Mouse (Mus musculus) adrenal gland, postnatal 36 days (tissue): ENCODE data around the gene Qsox2. TPM values are rescaled to one million over a fixed set of nuclear protein-coding genes. Genes with fewer than 3 reads are reported as not detected.

Experiments
- DNase-seq, 2 experiments: peaks; one replicate each; pipeline ENCODE4 v3.0.0; 2021; ENCODE audit warnings: mixed read lengths in 1 of 2
- long read RNA-seq, 2 experiments: library from polyadenylated mRNA; stranded (forward); transcript quantifications; one replicate each; pipeline ENCODE4 v2.0.0; 2021; ENCODE audit warnings: borderline sequencing depth in 2 of 2
- total RNA-seq, 2 experiments: library from RNA; stranded (reverse); gene quantifications; 2 replicates each; pipeline ENCODE4 v1.2.3; 2021

Gene Qsox2
- total RNA-seq, result 10 to 100 TPM; 20.5 to 21.0 TPM
- long read RNA-seq, experiment 1, transcript Qsox2-201 (13 exons, 2,559 nt), result major isoform, 5 of 19 reads
- long read RNA-seq, experiment 1, partial matches to known transcripts, result 9 of 19 reads
- long read RNA-seq, experiment 1, other reads (novel, unspliced or antisense), result 5 of 19 reads
- long read RNA-seq, experiment 2, partial matches to known transcripts, result 10 of 13 reads
- long read RNA-seq, experiment 2, other reads (novel, unspliced or antisense), result 1 of 13 reads

DNA sequence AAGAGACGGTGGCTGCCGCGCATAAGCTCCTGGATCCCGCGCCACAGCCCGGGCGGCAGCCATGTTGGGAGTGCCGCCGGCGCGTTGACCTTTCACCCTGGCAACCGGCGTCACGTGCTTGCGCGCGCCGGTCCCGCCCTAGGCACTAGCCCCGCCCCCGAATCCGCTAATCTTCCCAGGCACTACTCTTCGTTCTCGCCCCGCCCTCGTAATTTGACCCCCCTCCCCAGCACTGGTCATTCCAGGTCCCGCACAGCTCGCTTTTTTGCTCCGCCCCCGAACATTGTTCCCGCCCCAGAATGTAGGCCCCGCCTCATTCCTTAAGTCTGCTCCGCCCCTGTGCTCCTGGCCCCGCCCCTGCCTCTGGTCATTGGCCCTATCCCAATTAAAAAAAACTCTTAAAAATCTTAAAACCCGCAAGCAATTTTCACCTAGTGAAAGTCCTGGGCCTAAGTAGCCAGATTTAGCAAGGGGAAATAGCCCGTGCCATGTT lies at the start of gene Qsox2:
Gene Qsox2, minus strand, starts transcription at position 236 of the 493 bp plus-strand sequence.
- DNase-seq, result peak; percentile 94 to 97

DNA sequence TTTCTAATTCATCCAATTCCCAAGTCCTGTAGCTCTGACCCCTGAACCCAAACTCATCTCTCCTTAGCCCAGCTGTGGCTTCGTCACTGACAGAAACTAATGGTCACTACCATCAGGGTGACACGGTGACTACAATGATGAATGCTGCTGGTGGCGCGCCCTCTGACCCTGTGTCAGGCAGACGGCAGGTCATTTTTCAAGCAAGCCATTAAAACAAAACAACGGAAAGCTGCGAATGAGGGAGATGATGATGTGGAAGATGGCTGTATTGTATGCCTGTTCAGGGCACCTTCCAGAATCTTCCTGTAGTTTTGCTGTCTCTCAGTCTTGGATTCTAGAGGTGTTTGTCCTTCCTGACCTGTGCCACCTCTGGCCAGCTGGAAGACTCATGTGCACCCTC lies 49.1 kb upstream of the Qsox2 start:
- DNase-seq, result no peak

DNA sequence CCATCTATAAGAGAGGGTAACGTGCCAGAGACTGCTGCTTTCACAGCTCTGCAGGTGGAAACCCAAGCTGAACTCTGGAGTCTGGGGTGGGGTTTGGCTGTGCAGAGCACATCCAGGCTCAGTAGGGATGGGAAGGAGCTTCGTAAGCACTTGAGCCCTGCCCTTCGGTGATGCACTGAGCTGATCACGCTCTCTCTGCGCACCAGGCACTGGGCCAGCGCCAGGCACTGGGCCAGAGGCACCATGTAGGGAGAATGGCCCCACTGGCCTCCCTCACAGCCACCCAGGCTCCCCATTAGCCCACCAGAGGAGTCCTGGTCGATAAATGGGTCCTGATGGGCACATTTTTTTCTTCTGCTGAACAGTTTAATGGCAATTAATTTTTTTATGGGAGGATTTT lies 48.5 kb upstream of the Qsox2 start:
- DNase-seq, result peak in 1 of 2 experiments; percentile 50

DNA sequence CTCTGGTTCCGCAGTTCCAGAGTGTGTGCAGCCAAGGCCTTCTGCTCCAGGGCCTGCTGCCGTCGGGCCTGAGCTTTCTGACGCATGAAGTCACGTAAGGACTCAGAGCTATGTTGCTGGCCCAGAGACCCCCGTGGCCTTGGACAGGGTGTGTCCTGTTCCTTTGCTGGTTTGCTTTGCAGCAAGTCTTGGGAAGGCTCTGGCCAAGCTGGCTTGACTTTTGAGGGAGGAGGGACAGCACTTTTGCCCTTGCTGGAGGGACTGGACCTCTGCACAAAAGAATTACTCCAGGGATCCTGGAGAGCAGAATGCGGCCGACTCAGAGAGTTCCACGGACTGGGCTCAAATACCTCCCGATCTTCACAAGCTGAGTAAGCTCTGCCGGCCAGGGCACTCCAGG lies 43.3 kb upstream of the Qsox2 start:
- DNase-seq, result peak in 1 of 2 experiments; percentile 20

DNA sequence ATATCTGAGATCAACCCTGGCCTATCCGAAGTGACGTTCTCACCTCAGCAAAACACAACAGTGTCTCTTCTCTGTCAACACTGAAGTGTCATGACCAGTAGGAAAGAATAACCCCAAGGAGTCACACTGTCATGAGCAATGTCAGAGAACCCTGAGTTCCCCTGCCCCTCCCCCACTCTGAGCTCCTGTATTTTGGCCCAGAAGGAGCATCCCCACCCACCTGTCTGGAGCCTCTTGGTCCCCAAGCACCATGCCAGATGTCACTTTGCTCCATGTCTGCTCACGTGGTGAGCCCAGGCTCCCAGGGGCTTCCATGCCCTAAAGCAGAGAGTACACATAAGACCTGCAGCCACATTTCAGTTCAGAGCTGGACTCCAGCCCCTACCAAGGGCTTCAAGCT lies 42.4 kb upstream of the Qsox2 start:
- DNase-seq, result no peak

DNA sequence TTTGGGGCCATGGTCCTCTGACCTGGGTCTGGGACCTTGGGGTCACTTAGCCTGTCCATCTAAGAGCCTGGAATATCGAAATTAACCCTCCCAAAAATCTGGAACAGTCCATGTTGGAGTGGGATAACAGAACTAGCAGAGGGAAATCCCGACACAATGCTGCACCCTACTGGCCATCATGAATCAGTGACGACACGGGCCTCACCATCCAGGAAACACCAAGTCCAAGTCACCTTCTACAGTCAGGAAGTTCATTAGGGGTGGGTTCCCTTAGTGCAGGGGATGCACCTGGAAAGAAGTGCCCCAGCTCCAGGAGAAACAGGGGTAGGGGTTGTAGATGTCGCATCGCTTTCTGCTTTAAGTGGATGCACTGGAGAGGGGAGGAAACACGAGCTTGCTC lies 36.3 kb upstream of the Qsox2 start:
- peak; percentile 62 to 73 for DNase-seq

DNA sequence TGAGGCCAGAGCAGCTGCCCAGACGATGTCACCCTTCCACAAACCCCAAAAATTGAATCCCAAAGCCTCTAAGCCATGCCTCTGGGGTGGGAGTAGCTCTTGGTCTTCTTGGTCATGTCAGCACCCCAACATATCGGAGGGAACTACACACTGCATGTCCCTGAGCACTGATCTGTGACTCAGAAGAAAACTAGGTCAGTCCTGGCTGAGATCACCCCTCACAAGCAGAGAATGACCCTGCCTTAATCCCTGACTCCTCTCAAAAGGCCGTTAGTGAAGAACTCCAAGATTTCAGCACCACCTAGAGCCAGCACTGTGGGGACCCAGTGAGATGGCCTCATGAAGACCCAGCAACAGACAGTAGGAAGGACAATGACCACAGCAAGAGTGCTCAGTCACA lies 30.9 kb upstream of the Qsox2 start:
- DNase-seq, result peak; percentile 56 to 57

DNA sequence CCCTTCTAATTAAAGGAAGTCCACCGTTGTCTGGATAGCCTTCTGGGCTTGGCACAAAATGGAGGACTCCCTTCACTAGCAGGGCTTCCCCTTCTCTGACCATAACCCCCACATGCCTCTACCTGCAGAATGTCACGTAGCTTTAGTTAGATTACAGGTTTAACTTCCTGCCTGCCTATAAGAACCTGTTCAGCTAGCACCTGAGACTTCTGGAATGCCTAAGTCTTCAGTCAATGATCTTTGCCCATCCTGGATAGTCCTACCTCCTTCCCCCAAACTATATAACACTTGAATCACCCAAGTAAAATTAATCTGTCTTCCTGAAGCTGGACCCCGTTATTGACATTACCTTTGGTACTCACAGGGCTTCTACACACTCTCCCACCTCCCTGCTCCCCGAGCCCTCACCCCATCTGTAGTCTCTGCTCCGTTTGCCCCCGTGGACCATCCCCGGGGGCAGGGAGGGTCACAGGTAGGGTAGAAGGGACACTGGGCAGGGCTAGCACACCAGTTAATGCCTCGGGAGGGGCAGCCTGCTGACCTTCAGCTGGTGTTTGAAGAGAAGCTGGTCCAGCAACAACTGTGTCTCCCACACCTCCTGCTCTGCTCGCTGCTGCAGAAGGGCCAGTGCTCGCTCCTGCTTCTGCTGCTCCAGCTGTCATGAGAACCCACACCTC lies 28.9 kb upstream of the Qsox2 start:
- DNase-seq, result no peak

DNA sequence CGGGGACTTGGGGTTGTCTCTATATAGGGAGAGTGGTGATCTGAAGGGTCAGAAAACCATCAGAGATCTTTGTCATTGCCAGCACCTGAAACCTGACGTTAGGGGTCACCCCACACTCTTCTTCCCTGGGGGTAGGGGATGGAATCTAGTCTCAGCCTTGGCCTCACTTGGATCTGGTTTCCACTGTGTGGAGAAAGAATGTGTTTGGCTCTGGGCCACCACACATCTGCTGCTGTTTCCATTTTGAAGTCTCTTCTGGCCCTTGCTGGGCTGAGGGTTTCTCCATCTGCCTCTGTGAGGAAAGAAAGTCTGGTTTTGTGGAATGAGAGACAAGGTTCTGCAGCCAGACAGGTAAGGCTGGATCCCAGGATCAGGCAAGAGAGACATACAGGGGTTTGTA lies 27.8 kb upstream of the Qsox2 start:
- DNase-seq, result peak in 1 of 2 experiments; percentile 12

DNA sequence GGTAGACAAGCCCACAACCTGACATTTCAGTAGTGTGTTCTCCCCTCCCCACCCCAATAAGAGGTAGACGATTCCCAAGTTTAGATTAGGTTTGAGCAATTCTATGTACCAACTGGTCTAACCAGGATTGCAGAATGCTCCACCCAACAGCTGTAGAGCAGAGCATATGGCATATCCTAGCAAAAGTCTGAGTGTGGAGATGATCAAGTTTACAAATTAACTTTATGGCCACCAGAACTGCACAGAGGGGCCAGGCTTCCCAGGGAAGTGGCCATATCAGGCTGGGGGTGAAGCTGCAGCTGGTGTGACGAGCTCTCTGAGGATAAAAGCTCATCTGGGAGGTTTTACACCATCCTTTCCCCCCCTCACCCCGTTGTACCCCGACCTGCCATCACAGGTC lies 27.3 kb upstream of the Qsox2 start:
- no peak for DNase-seq

DNA sequence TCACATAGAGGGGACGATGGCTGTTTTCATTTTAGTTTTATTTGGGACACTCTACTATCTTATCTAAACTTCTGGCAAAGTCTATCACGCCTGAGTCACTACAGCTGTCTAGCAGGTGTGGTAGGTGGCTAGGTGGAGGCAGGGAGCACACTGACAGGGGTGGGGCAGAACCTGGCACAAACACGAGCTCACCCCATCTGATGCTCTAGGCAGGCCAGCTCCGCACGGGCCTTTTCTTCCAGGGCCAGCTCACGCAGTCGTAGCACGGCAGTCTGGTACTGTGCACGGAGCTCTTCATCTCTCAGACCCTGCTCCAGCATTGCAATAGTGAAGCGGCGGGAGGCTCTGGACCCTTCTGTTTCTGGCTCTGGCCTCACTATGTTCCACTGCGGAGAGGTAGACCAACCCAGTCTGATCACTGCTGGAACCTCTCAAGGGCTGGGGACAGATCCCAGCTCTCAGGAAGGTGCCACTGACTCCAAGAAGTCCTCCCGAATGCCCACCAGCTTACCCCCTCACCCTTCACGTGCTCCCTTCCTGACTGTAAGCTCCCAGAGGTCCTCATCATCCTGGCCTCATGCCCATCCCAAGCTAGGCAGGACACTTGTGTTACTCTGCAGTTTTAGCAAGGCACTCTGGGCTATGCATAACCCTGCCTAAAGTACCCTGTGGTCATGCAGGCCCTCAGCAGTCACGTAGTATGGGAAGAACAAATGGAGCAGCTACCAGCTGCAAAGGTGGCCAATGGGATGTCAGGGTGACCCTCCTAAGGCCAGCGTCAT lies 20.2 kb upstream of the Qsox2 start:
- DNase-seq, result no peak

DNA sequence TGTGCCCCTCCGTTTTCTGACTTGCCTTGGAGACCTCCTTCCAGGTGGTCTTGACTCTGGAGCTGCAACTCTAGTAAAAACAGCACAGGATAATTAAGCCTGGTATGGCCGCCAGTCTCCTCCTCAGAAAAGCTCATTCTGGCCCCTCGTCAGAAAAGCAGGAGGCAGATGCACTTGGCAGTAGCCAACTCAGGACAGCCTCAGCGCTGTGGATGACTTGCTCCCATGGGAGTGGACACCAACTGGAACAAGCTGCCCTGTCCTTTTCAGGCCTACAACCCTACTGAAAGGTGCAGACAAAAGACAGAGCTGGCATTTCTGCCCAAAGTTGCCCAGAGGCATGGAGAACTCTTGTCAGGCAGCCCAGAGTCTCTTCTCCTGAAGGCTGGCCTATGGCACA lies 17.5 kb upstream of the Qsox2 start:
- DNase-seq, result no peak

DNA sequence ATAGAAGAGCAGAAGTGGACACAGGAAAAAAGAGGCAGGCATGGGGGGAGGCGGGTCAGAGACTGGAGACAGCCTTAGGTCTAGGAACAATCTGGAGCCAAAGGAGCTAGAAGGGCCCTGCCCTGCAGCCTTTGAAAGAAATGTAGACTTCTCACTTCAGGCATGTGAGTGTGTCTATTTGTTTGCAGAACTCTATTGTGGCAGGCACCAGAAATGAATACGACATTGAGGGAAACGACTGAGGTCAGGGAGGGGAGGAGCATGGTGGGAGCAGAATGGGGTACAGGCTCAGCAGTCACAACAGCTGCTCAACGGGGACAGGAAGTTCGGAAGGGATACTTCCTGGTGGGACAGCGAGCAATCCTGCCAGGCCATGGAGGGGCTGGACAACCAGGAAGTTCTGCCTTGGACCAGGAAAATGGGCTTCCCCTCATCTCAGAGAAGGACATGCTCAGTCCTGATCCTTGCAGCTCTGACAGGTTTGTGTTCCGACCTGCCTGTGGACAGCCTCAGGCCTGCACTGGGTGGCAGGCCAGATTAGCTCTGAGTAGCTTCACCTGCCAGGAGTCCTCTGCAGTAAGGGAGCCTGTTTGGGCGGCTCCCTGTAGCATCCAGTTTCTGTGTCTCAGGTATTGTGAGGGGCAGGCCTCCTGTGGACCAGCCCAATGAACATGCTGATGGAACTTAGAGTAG lies 15.3 kb upstream of the Qsox2 start:
- no peak for DNase-seq

DNA sequence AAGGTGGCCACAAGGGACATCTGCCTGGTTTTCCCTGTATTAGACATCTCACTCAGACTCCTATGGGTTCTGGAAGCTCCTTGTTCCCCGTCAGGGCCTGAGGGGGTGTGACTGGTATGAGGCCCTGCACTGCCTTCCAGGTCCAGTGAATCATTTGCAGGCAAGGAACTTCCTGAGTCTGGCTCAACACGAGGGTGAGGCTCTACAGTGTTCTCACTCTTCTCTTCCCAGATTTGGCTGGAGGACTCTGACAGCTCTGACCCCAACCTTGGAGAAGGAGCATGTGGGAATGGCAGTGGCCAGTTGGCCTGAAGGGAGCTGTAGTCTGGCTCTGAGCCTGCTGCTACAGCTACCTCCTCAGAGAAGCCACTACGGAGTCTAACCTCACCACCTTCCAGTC lies 10.2 kb upstream of the Qsox2 start:
- no peak for DNase-seq

DNA sequence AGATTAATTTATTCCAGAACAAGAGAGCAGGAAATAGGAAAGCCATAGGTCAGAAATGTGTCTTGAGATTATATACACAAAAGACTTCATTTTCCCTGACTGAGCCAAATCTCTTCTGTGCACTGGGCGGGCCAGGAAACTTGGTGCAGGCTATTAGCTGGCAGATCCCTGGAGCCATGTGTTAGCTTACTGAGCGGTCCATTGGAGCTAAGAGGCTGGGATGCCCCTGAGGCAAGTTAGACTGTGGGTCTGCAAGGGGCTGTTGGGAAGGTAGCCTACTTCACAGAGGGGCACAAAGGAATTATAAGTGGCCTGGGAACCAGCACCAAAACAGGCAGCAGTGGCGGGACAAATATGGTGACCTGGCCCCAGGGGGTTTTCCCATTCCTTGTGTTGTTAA lies 3.5 kb upstream of the Qsox2 start:
- no peak for DNase-seq

DNA sequence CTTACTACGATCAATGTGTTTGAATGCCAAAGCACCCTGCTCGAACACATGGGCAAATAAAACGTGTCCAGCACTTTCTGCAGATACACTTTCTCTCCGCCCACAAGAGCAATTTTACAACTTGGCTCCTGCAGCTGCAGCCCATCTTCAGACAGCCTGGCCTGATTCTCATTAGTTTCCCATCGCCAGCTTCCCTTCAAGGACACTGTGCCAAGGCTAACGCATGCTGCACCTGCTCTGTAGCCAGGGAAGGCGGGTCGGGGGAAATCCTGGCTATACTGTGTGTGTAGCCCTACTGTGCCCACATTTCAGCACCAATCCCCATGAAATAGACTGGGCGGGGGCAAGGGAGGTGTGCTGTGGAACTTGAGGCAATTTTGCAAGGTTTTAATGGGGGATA lies 3.0 kb upstream of the Qsox2 start:
- DNase-seq, result peak; percentile 13 to 33

DNA sequence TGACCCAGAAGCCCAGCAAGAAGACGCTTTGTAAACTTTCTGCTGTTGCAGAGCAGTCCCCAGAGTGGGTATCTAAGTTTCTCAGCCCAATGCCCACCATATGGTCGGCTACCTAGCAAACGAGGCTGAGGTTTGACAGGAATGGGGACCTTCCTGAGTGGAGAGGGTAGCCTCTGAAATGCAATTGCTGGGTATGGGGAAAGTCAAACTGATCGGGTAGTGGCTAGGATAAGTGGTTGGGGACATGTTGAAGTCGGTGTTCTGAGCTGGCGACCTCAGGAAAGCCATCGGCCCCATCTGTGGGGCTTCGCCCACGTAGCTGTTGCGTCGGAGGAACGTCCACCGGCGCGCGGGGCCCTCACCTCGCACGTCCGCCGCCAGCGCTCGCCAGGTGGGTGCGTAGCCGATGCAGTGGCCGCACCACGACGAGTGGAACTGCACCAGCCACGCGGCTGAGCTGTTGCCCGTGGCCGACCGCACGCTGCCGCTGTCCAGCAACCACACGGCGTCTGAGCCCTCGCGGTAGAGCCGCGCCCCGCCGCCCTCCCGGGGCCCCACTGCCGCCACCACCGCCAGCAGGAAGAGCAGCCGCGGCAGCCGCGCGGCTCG lies 540 bp downstream of the Qsox2 start:
- no peak for DNase-seq

DNA sequence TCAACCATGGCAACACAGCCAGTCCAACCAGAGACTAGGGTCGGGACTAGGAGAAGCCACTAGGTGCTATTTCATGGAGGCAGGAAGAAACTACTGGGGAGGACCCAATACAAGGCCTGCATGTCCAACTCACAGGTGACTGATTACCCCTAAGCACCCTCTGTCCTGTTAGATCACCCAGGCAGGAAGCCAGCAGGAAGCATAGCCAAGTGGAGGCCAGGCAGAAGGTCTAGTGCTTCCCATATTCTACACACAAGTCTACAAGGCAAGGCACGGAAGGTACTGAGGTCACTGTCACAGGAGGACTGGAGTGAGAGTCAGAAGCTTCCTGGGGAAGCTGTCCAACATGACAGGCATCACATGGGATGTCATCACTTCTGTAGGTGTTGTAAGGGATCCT lies 2.6 kb downstream of the Qsox2 start:
- peak in 1 of 2 experiments; percentile 21 for DNase-seq

DNA sequence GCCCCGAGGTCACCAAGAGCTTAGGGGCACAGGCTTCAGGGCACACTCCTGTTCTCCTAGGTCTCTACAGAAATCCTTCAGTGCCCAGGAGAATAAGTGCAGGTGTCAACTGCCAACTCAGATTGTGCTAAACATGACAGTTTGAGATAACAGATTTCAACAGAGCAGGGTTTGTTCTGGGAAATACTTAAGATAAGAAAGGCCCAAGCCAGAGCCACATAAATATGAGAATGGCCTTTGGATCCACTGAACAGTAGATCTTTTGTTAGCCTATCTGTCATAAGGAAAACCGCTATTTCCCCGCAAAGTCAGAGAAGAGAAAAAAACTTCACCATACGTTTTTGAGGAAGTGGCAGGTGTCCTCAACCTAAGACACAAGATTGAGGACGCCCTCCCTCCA lies 3.1 kb downstream of the Qsox2 start:
- no peak for DNase-seq

DNA sequence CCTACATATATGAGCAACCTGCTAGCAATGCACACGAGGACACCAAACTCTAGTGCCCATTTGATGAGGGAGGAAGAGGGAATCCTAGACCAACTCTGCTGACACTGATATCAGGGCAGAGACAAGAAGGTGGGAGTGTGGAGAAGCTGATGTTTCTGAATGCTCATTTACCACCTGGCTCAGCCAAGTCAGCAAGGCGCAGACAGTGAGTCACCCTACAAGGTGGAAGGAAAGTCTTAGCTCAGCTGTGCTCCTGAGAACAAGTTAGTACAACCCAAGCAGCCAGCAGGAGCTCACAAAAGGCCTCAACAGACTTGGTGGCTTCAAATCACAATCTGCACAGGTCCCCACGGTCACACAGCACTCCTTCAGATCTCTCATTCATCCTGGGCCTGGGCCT lies 6.0 kb downstream of the Qsox2 start:
- no peak for DNase-seq

DNA sequence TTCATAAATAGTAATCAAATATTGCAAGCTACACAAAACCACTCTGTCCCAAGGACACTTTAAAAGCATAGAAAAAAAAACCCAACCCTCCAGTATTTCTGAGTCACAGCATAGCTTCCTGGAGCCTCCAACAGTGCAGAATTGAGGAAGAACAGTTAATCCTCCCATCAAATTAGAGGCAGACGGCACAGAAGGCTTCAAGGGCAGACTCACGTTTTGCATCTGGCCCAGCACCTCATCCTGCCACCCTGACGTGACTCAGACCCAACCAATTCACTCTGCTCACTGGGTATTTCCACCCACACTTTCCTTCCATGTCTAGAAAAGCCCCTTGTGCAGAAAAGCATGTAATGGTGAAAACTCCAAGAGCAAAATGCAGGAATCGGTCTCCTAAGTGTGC lies 7.1 kb downstream of the Qsox2 start:
- no peak for DNase-seq

DNA sequence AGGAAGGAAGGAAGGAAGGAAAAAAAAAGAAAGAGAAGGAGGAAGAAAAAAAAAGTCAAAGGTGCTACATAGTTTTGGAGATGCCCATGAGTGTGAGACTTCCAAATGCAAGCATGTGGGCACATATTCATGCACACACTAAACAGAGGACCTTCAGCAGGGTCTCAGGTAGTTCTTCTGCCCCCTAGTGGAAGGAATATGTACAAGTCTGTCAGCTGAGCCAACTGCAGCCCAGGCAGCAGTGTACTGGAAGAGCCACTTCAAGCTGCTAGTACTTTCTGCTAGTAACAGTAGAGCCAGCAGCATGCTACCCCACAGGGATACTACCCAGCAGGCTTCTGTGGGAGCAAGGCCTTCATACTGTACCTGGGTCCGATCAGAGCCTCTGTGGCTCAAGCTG lies 9.5 kb downstream of the Qsox2 start:
- peak; percentile 27 to 39 for DNase-seq
